Mouse (Mus musculus): ENCODE data around the gene Vmn1r100. TPM values are rescaled to one million over a fixed set of nuclear protein-coding genes. Genes with fewer than 3 reads are reported as not detected.
"Not testable (repeated sequence)": the region's sequence is repeated elsewhere in the genome, so short reads cannot be mapped to it uniquely, and the experiment has no call there.

Gene Vmn1r100
- polyA plus RNA-seq (2015; fragmentation: Nextera tagmentation; extraction: Ambion mirVana) = not detected in 2 replicates

- not testable (repeated sequence) for H3K9ac ChIP-seq (ENCODE audit: low read length); H3K36me3 ChIP-seq (ENCODE audit: control insufficient read depth, insufficient read depth); H3K27me3 ChIP-seq (ENCODE audit: control insufficient read depth, insufficient read depth, low read length); ATAC-seq (replicated peaks; ENCODE audit: extremely low read depth, insufficient read depth, low FRiP score); H3K9me3 ChIP-seq (replicated peaks; ENCODE audit: control insufficient read depth, low read length); H3K4me2 ChIP-seq (ENCODE audit: low read depth, low read length); H3K4me3 ChIP-seq (ENCODE audit: low read length); H3K4me1 ChIP-seq (ENCODE audit: control insufficient read depth, insufficient read depth, low read length); H3K27ac ChIP-seq (ENCODE audit: low read length)
- no CpG with 5 or more reads among the region's 3 CpGs for WGBS
Measured at GRCm38 (mm10) chr7:20417642-20418041, at the start of gene Vmn1r100. Gene Vmn1r100, plus strand, starts transcription at chr7:20417942.

- not testable (repeated sequence) for H3K27me3 ChIP-seq (ENCODE audit: control insufficient read depth, insufficient read depth, low read length); H3K27ac ChIP-seq (ENCODE audit: low read length); H3K9ac ChIP-seq (ENCODE audit: low read length); H3K4me1 ChIP-seq (ENCODE audit: control insufficient read depth, insufficient read depth, low read length); H3K4me2 ChIP-seq (ENCODE audit: low read depth, low read length); H3K4me3 ChIP-seq (ENCODE audit: low read length); ATAC-seq (replicated peaks; ENCODE audit: extremely low read depth, insufficient read depth, low FRiP score); H3K36me3 ChIP-seq (ENCODE audit: control insufficient read depth, insufficient read depth); H3K9me3 ChIP-seq (replicated peaks; ENCODE audit: control insufficient read depth, low read length)
- WGBS = no CpG with 5 or more reads among the region's 1 CpGs
Measured at GRCm38 (mm10) chr7:20375310-20375709, 42.4 kb upstream of the Vmn1r100 start, which contains the start of gene Gm5728. Gene Gm5728, minus strand, starts transcription at chr7:20375410.

GRCm38 (mm10) chr7:20442493-20442892 lies 24.8 kb downstream of the Vmn1r100 start, which contains the start of gene Vmn1r101:
Gene Vmn1r101, minus strand, starts transcription at chr7:20442593.
- not testable (repeated sequence) for ATAC-seq (replicated peaks; ENCODE audit: extremely low read depth, insufficient read depth, low FRiP score); H3K9ac ChIP-seq (ENCODE audit: low read length); H3K4me3 ChIP-seq (ENCODE audit: low read length); H3K4me1 ChIP-seq (ENCODE audit: control insufficient read depth, insufficient read depth, low read length); H3K9me3 ChIP-seq (replicated peaks; ENCODE audit: control insufficient read depth, low read length); H3K27ac ChIP-seq (ENCODE audit: low read length); H3K36me3 ChIP-seq (ENCODE audit: control insufficient read depth, insufficient read depth); H3K27me3 ChIP-seq (ENCODE audit: control insufficient read depth, insufficient read depth, low read length); H3K4me2 ChIP-seq (ENCODE audit: low read depth, low read length)
- WGBS = no CpG with 5 or more reads among the region's 2 CpGs

Other genes with a start within 250 kb of the Vmn1r100 start
- not detected in 2 replicates for gene Vmn1r94, start 249.6 kb upstream of the Vmn1r100 start, polyA plus RNA-seq (2015; fragmentation: Nextera tagmentation; extraction: Ambion mirVana)
- gene Vmn1r95, start 224.2 kb upstream of the Vmn1r100 start, polyA plus RNA-seq (2015; fragmentation: Nextera tagmentation; extraction: Ambion mirVana) = not detected in 2 replicates
- not detected in 2 replicates for gene Gm6164, start 212.3 kb upstream of the Vmn1r100 start, polyA plus RNA-seq (2015; fragmentation: Nextera tagmentation; extraction: Ambion mirVana)
- gene Gm4498, start 184.1 kb upstream of the Vmn1r100 start, polyA plus RNA-seq (2015; fragmentation: Nextera tagmentation; extraction: Ambion mirVana) = not detected in 2 replicates
- gene Gm5890, start 155.1 kb upstream of the Vmn1r100 start, polyA plus RNA-seq (2015; fragmentation: Nextera tagmentation; extraction: Ambion mirVana) = not detected in 2 replicates
- gene Gm4133, start 83.9 kb upstream of the Vmn1r100 start, polyA plus RNA-seq (2015; fragmentation: Nextera tagmentation; extraction: Ambion mirVana) = not detected in 2 replicates
- gene Gm5728, start 42.5 kb upstream of the Vmn1r100 start, polyA plus RNA-seq (2015; fragmentation: Nextera tagmentation; extraction: Ambion mirVana) = not detected in 2 replicates
- not detected in 2 replicates for gene Vmn1r101, start 24.7 kb downstream of the Vmn1r100 start, polyA plus RNA-seq (2015; fragmentation: Nextera tagmentation; extraction: Ambion mirVana)
- not detected in 2 replicates for gene Gm10670, start 57.0 kb downstream of the Vmn1r100 start, polyA plus RNA-seq (2015; fragmentation: Nextera tagmentation; extraction: Ambion mirVana)
- not detected in 2 replicates for gene Vmn1r103, start 92.6 kb downstream of the Vmn1r100 start, polyA plus RNA-seq (2015; fragmentation: Nextera tagmentation; extraction: Ambion mirVana)
- not detected in 2 replicates for gene Vmn1r104, start 115.9 kb downstream of the Vmn1r100 start, polyA plus RNA-seq (2015; fragmentation: Nextera tagmentation; extraction: Ambion mirVana)
- gene Gm5726, start 127.8 kb downstream of the Vmn1r100 start, polyA plus RNA-seq (2015; fragmentation: Nextera tagmentation; extraction: Ambion mirVana) = not detected in 2 replicates
- gene Gm4141, start 158.3 kb downstream of the Vmn1r100 start, polyA plus RNA-seq (2015; fragmentation: Nextera tagmentation; extraction: Ambion mirVana) = not detected in 2 replicates
- not detected in 2 replicates for gene Gm4513, start 181.1 kb downstream of the Vmn1r100 start, polyA plus RNA-seq (2015; fragmentation: Nextera tagmentation; extraction: Ambion mirVana)

Measured in heart, embryonic 16.5 days (tissue).